In genomic region chr2:31121131-31121693, GRCm38 (mm10) we compare ENCODE assay signal across 23 mouse cellular contexts. TPM values are rescaled to one million over a fixed set of nuclear protein-coding genes. Genes with fewer than 3 reads are reported as not detected.
DNase-seq lines count a peak whose midpoint lies in the region; ATAC-seq and TF ChIP-seq lines count a peak whose summit lies in the region.
"Had no signal": no experiment of that assay in that cellular context is flagged by ENCODE, and none has a peak within 500 bp of the region (broad histone marks: within the 10 kb centered on the region; RNA-seq: fewer than 3 reads in every experiment).

No protein-coding gene starts in this region.

- H3K9ac ChIP-seq in heart, embryonic 14.5 days (ENCODE audit: low read length): no peak overlapping the region
- H3K9ac ChIP-seq in kidney, embryonic 16.5 days (replicated peaks; ENCODE audit: low read length): no peak overlapping the region
- H3K9ac ChIP-seq: forebrain, postnatal 0 days; limb, embryonic 13.5 days; liver, embryonic 15.5 days; lung, embryonic 15.5 days; midbrain, embryonic 13.5 days had no signal

- peaks cover 27 to 46% of the 10 kb centered on the region in 2 experiments for H3K4me1 ChIP-seq in heart, embryonic 14.5 days (ENCODE audit: control insufficient read depth in 2 of 2, insufficient read depth in 2 of 2, low read length in 2 of 2)
- peaks cover 10% of the 10 kb centered on the region; the same call in 1 of the 2 replicates for H3K4me1 ChIP-seq in kidney, adult 2 months (ENCODE audit: control insufficient read depth, insufficient read depth, low read length)
- H3K4me1 ChIP-seq in kidney, embryonic 16.5 days (ENCODE audit: insufficient read depth, low read length): peaks cover 8% of the 10 kb centered on the region

- H3K4me3 ChIP-seq in heart, embryonic 14.5 days (ENCODE audit: control insufficient read depth in 1 of 2, insufficient read depth in 1 of 2, low read depth in 1 of 2, low read length in 2 of 2): no peak overlapping the region
- H3K4me3 ChIP-seq in kidney, adult 2 months (ENCODE audit: insufficient read depth, low read depth, low read length): no peak overlapping the region
- no peak overlapping the region for H3K4me3 ChIP-seq in kidney, embryonic 16.5 days (ENCODE audit: low read length)
- H3K4me3 ChIP-seq: heart, embryonic 10.5 days; limb, embryonic 13.5 days; liver, embryonic 15.5 days; lung, embryonic 15.5 days; megakaryocyte, embryonic 14.5 days; midbrain, embryonic 13.5 days had no signal

- no peak for DNase-seq in heart, adult 8-10 months (ENCODE audit: low spot score)
- DNase-seq in kidney, adult 2 months: peak; percentile 71
- peak; percentile 91 for DNase-seq in R1 (ENCODE audit: low read depth, low spot score)
- DNase-seq in kidney, postnatal 14 days: peak; percentile 50
- no peak for DNase-seq in embryo, embryonic 10 days (ENCODE audit: low spot score)
- DNase-seq in spleen, postnatal 4 days (ENCODE audit: low spot score in 2 of 2): no peak
- DNase-seq: adrenal gland, postnatal 14 days; B cell, adult 2 months; cerebellum, adult 8-10 months; cerebellum, postnatal 36 days; forebrain, postnatal 0 days; gastrocnemius, postnatal 36 days; lung, postnatal 36 days had no signal

- TF ChIP-seq CTCF in kidney, adult 2 months (conservative IDR thresholded peaks at IDR 0.05; ENCODE audit: insufficient read depth, insufficient read length, low read depth, low read length): no peak

- no peaks in the 10 kb centered on the region for H3K9me3 ChIP-seq in heart, embryonic 14.5 days (ENCODE audit: control insufficient read depth, low read length)
- no peaks in the 10 kb centered on the region for H3K9me3 ChIP-seq in kidney, embryonic 16.5 days (ENCODE audit: low read length)
- H3K9me3 ChIP-seq: heart, embryonic 10.5 days; limb, embryonic 13.5 days; liver, embryonic 15.5 days; lung, embryonic 15.5 days; megakaryocyte, embryonic 14.5 days; midbrain, embryonic 13.5 days had no signal

- H3K27ac ChIP-seq in heart, embryonic 14.5 days (replicated peaks in 1 of 2; ENCODE audit: control insufficient read depth in 1 of 2, insufficient read depth in 1 of 2, low read depth in 2 of 2, low read length in 2 of 2): peak overlapping the region; percentile 20 to 31; a peak in 3 of 4 replicates
- H3K27ac ChIP-seq in kidney, adult 2 months (ENCODE audit: insufficient read depth, low read depth, low read length): no peak overlapping the region
- no peak overlapping the region for H3K27ac ChIP-seq in kidney, embryonic 16.5 days (ENCODE audit: low read length)
- H3K27ac ChIP-seq: heart, embryonic 10.5 days; limb, embryonic 13.5 days; liver, embryonic 15.5 days; lung, embryonic 15.5 days; midbrain, embryonic 13.5 days had no signal

- no peak for ATAC-seq in heart, embryonic 14.5 days (ENCODE audit: insufficient number of reproducible peaks, insufficient read depth, low FRiP score, low read depth)
- no peak for ATAC-seq in kidney, embryonic 16.5 days (ENCODE audit: low FRiP score, low TSS enrichment)
- ATAC-seq: forebrain, postnatal 0 days; hindbrain, postnatal 0 days; midbrain, embryonic 13.5 days had no signal

- H3K4me2 ChIP-seq in heart, embryonic 14.5 days (ENCODE audit: low read length): no peak overlapping the region
- no peak overlapping the region for H3K4me2 ChIP-seq in kidney, embryonic 16.5 days (replicated peaks; ENCODE audit: low read depth, low read length)
- H3K4me2 ChIP-seq: limb, embryonic 13.5 days; liver, embryonic 15.5 days; lung, embryonic 15.5 days; midbrain, embryonic 13.5 days had no signal

- no peaks in the 10 kb centered on the region for H3K27me3 ChIP-seq in heart, embryonic 14.5 days (ENCODE audit: control insufficient read depth, insufficient read depth, low read length)
- H3K27me3 ChIP-seq in kidney, adult 2 months (replicated peaks; ENCODE audit: control insufficient read depth, insufficient read depth, low read length): no peaks in the 10 kb centered on the region
- H3K27me3 ChIP-seq in kidney, embryonic 16.5 days (ENCODE audit: insufficient read depth, low read length): no peaks in the 10 kb centered on the region
- H3K27me3 ChIP-seq: CH12.LX; limb, embryonic 13.5 days; liver, embryonic 15.5 days; lung, embryonic 15.5 days; megakaryocyte, embryonic 14.5 days; midbrain, embryonic 13.5 days had no signal

- 55% methylated on average over 7 of the region's 7 CpGs for whole genome bisulfite sequencing in heart, embryonic 14.5 days
- WGBS in kidney, adult 2 months: 68% methylated on average over 7 of the region's 7 CpGs
- 75% methylated on average over 7 of the region's 7 CpGs for WGBS in kidney, embryonic 16.5 days

- TF ChIP-seq POLR2A in kidney, adult 2 months (IDR thresholded peaks at IDR 0.05; ENCODE audit: low read depth, low read length): no peak

- 0 out of 2 replicates have a peak, but pooled peaks cover 6% of the 10 kb centered on the region for H3K36me3 ChIP-seq in heart, embryonic 14.5 days (ENCODE audit: control insufficient read depth, insufficient read depth, low read length)
- H3K36me3 ChIP-seq in kidney, adult 2 months (ENCODE audit: control insufficient read depth, insufficient read depth, low read length): no peaks in the 10 kb centered on the region
- H3K36me3 ChIP-seq in kidney, embryonic 16.5 days (ENCODE audit: insufficient read depth, low read length): no peaks in the 10 kb centered on the region
- H3K36me3 ChIP-seq: limb, embryonic 13.5 days; liver, embryonic 15.5 days; lung, embryonic 15.5 days; midbrain, embryonic 13.5 days had no signal

RNA-seq across cellular contexts. Expression of gene Fnbp1, which starts 20.6 kb away (rescaled TPM):
- 17.6 and 19.4 TPM in 2 replicates for polyA plus RNA-seq in heart, embryonic 14.5 days (2014; fragmentation: Nextera tagmentation; extraction: Ambion mirVana)
- 10 to 100 TPM; 47.2 to 63.1 (median 52.7) TPM for total RNA-seq in heart, adult 8-10 months (2022)
- polyA plus RNA-seq in kidney, adult 2 months (2012; rRNA removed): 21.1 and 23.9 TPM in 2 replicates
- 19.4 and 24.3 TPM in 2 replicates for polyA plus RNA-seq in kidney, embryonic 16.5 days (2015; fragmentation: Nextera tagmentation; extraction: Ambion mirVana)

RNA-seq across cellular contexts. Expression of gene Gpr107, which starts 30.9 kb away (rescaled TPM):
- polyA plus RNA-seq in heart, embryonic 14.5 days (2014; fragmentation: Nextera tagmentation; extraction: Ambion mirVana): 26.6 and 27.3 TPM in 2 replicates
- 10 to 100 TPM; 27.1 to 34.5 (median 29.8) TPM for total RNA-seq in heart, adult 8-10 months (2022)
- 22.2 and 22.8 TPM in 2 replicates for polyA plus RNA-seq in kidney, adult 2 months (2012; rRNA removed)
- 38.3 and 41.6 TPM in 2 replicates for polyA plus RNA-seq in kidney, embryonic 16.5 days (2015; fragmentation: Nextera tagmentation; extraction: Ambion mirVana)

Comparison
In these comparisons a context has a peak if more than half of its experiments do, and no peak if none do; other contexts are left out.
1. H3K27ac ChIP-seq: peak in heart, embryonic 14.5 days (2 of 2); none in kidney, adult 2 months (single experiment) and kidney, embryonic 16.5 days (single experiment).
2. DNase-seq: peak in kidney, adult 2 months (single experiment), R1 (single experiment) and kidney, postnatal 14 days (single experiment); none in heart, adult 8-10 months (single experiment), embryo, embryonic 10 days (single experiment) and spleen, postnatal 4 days (0 of 2).